Mouse (Mus musculus) heart, adult 8-10 months (tissue): ENCODE measurements around the gene 4931440F15Rik. TPM values are rescaled to one million over a fixed set of nuclear protein-coding genes. Genes with fewer than 3 reads are reported as not detected.
A peak's percentile ranks its signal among the peaks of the same experiment; 100 is the strongest.
"Not testable (repeated sequence)": the region's sequence is repeated elsewhere in the genome, so short reads cannot be mapped to it uniquely, and the experiment has no call there.

Experiments
- DNase-seq: peaks from one replicate; pipeline ENCODE4 v3.0.0; 2022; ENCODE audit warnings: low spot score
- total RNA-seq, 4 experiments: library from RNA; stranded (reverse); gene quantifications; 2 replicates each; pipeline ENCODE4 v1.2.4; 2022

4931440F15Rik gene
- total RNA-seq: 1 to 10 TPM; 1.5 to 2.4 (median 1.7) TPM

- not testable (repeated sequence) for DNase-seq
Observed at GRCm38 (mm10) chr11:29825271-29825718, at the start of gene 4931440F15Rik. Gene 4931440F15Rik, minus strand, starts transcription at chr11:29825668.

GRCm38 (mm10) chr11:29874781-29875180 lies 49.3 kb upstream of the 4931440F15Rik start:
- DNase-seq: not testable (repeated sequence)

- DNase-seq: no peak
Observed at GRCm38 (mm10) chr11:29870174-29870573, 44.7 kb upstream of the 4931440F15Rik start.

GRCm38 (mm10) chr11:29864269-29864668 lies 38.8 kb upstream of the 4931440F15Rik start:
- no peak for DNase-seq

GRCm38 (mm10) chr11:29861750-29862397 lies 36.4 kb upstream of the 4931440F15Rik start:
- peak; percentile 42 for DNase-seq

GRCm38 (mm10) chr11:29861040-29861439 lies 35.6 kb upstream of the 4931440F15Rik start:
- no peak for DNase-seq

- no peak for DNase-seq
Observed at GRCm38 (mm10) chr11:29840606-29841227, 15.2 kb upstream of the 4931440F15Rik start.

- DNase-seq: peak; percentile 88
Observed at GRCm38 (mm10) chr11:29839781-29840180, 14.3 kb upstream of the 4931440F15Rik start.

- DNase-seq: no peak
Observed at GRCm38 (mm10) chr11:29837066-29837465, 11.6 kb upstream of the 4931440F15Rik start.

GRCm38 (mm10) chr11:29827729-29828128 lies 2.3 kb upstream of the 4931440F15Rik start:
- DNase-seq: no peak

GRCm38 (mm10) chr11:29826001-29826400 lies 533 bp upstream of the 4931440F15Rik start:
- no peak for DNase-seq

- DNase-seq: not testable (repeated sequence)
Observed at GRCm38 (mm10) chr11:29824474-29825270, 796 bp downstream of the 4931440F15Rik start.

- DNase-seq: no peak
Observed at GRCm38 (mm10) chr11:29823141-29823540, 2.3 kb downstream of the 4931440F15Rik start.

- DNase-seq: no peak
Observed at GRCm38 (mm10) chr11:29815670-29816069, 9.8 kb downstream of the 4931440F15Rik start.

- no peak for DNase-seq
Observed at GRCm38 (mm10) chr11:29815261-29815660, 10.2 kb downstream of the 4931440F15Rik start.

- no peak for DNase-seq
Observed at GRCm38 (mm10) chr11:29813267-29813666, 12.2 kb downstream of the 4931440F15Rik start.

GRCm38 (mm10) chr11:29812475-29812874 lies 13.0 kb downstream of the 4931440F15Rik start:
- no peak for DNase-seq

- DNase-seq: no peak
Observed at GRCm38 (mm10) chr11:29810324-29810723, 15.1 kb downstream of the 4931440F15Rik start.

- no peak for DNase-seq
Observed at GRCm38 (mm10) chr11:29808981-29809589, 16.4 kb downstream of the 4931440F15Rik start.

- DNase-seq: peak; percentile 48
Observed at GRCm38 (mm10) chr11:29808173-29808980, 17.1 kb downstream of the 4931440F15Rik start.

- DNase-seq: no peak
Observed at GRCm38 (mm10) chr11:29807325-29807724, 18.1 kb downstream of the 4931440F15Rik start.
